Mouse (Mus musculus): ENCODE data around the gene Fam111a.

Fam111a gene

GRCm38 (mm10) chr19:12634259-12634658 is 88.7 kb downstream of the Fam111a start:
- no peak for DNase-seq

GRCm38 (mm10) chr19:12634963-12635362 is 89.4 kb downstream of the Fam111a start:
- DNase-seq = no peak

GRCm38 (mm10) chr19:12636863-12637262 is 91.3 kb downstream of the Fam111a start:
- DNase-seq = no peak

- DNase-seq = no peak
These were observed 92.5 kb downstream of the Fam111a start for GRCm38 (mm10) chr19:12638049-12638448.
